Mouse (Mus musculus) right cerebral cortex, postnatal 36 days (tissue): ENCODE data around the gene Yrdc.

ENCODE experiments used
- DNase-seq, 2 experiments: peaks; one replicate each; pipeline ENCODE4 v3.0.0; 2022; ENCODE audit warnings: low spot score in 2 of 2, mixed read lengths in 1 of 2

Yrdc gene

DNA sequence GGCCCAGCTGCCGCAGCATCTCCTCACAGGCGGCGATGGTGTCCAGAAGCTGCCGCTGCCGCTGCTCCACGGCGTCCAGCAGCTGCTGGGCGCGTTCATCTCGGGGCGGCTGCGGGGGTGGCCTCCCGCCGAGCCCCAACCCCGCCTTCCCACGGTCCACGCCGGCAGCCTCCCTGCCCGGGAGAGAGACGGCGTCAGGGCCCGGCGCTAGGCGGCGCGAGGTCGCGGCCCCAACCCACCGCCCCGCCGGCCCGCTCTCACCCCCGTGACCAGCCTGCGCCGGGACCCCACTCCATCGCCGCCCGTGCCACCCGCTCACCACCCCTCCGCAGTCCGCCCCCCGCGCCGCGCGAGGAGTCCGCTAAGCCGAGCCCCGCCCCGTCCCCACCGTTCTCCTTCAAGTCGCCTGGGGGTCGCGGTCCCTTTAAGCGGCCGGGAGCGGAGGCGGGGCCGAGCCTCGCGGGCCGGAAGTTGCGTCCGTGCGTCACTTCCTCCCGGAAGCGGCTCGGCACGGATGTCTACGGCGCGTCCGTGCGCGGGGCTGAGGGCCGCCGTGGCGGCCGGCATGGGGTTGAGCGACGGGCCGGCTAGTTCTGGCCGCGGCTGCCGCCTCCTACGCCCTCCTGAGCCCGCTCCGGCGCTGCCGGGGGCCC, at the start of gene Yrdc:
Gene Yrdc, plus strand, starts transcription at position 419 of the 653 bp plus-strand sequence.
- peak; percentile 92 for DNase-seq

- DNase-seq: peak; percentile 72 to 83
Observed at GRCm38 (mm10) chr4:124801552-124802308, 48.7 kb upstream of the Yrdc start, which contains the start of gene Mtf1. TSS of gene Mtf1 (plus strand) at chr4:124802104.

GRCm38 (mm10) chr4:124802309-124803260, 47.9 kb upstream of the Yrdc start:
- peak; percentile 92 to 95 for DNase-seq

- no peak for DNase-seq
Observed at GRCm38 (mm10) chr4:124803406-124803805, 47.1 kb upstream of the Yrdc start.

DNA sequence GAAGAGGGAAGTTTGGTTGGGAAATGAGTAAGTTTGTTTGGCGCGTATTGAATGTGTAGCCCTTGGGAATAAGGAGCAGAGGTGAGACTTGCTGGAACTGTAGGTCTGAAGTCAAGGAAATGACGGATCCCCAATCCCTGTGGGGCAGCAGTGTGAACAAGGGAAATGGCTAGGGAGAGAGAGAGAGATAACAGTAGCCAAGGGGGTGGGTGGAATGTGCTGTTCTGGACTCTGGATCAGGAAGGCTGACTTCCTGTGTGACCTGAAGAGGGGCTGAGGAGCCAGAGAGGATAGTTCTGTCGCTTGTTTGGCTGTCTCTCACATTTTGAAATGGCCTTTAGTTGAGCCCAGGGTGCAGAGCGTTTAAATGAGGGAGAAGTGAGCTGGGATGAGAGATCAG, 42.0 kb upstream of the Yrdc start:
- DNase-seq: no peak

DNA sequence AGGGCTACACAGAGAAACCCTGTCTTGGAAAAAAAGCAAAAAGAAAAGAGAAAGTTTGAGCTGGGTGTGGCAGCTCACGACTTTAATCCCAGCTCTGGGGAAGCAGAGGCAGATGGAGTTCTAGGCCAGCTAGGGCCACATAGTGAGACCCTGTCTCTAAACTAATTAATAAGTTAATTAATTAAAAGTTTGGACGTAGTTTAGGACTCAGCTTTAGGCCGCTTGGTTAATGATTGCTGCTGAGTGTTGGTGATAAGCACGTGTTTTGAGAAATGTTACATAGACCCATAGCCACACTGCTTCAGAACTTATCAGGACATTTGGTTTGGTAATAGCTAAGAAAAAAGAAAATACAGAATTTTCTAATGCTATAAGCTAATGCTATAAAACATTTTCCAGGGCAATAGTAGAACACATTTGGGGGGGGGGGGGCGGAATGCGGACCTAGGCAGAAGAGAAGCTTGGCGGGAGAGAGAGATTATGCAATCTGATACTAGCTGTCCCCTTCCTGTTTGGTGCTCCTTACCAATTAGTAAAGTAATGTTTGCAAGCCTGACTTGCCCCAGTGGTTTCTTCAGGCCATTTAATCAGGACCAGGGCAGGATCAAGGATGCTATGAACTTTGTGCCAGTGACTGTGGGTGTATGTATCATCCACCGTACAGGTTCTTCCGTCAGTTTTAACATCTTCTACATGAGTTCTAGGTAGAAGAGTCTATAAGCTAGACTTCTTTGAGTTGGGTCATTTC, 41.2 kb upstream of the Yrdc start:
- DNase-seq: no peak

- no peak for DNase-seq
Observed at GRCm38 (mm10) chr4:124810056-124810455, 40.4 kb upstream of the Yrdc start.

GRCm38 (mm10) chr4:124811347-124811975, 39.0 kb upstream of the Yrdc start:
- DNase-seq: peak; percentile 59 to 61

DNA sequence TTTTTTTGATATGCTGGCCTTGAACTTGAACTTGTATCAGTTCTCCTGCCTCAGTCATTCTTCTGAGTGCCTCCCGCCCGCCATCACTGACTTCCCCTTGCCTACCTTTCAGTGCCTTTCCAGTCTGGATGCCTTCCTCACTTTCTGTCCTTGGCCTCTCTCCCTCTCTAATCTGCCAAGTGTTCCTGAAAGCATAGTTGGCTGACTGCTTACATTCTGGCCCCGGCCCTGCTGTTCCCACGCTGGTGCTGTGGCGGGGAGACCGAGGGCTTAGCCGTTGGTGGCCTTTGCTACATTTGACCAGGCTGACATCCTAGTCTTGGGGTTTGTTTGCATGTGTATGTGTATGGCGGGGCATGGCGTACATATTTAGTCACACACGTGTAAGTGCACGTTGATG, 34.6 kb upstream of the Yrdc start:
- DNase-seq: no peak

DNA sequence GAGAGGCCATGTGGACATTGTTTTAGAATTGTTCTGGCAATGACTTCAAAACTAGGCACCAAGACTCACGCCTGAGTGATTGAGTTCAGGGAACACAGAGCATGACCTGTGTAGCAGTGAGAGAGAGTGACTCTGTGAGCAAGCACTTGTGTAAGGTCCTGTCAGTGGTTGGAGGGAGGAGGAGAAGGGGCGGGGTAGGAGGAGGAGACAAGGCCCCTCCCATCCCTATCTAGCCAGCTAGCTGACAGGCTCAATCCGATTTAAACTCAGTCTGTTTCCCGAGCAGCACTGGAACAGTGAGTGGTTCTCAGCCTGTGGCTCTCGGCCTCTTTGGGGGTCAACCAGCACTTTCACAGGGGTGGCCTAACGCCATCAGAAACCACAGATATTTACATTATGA, 32.7 kb upstream of the Yrdc start:
- DNase-seq: no peak

- DNase-seq: no peak
Observed at GRCm38 (mm10) chr4:124818832-124819231, 31.6 kb upstream of the Yrdc start.

GRCm38 (mm10) chr4:124824967-124825366, 25.5 kb upstream of the Yrdc start:
- no peak for DNase-seq

GRCm38 (mm10) chr4:124825371-124825965, 25.0 kb upstream of the Yrdc start:
- no peak for DNase-seq

DNA sequence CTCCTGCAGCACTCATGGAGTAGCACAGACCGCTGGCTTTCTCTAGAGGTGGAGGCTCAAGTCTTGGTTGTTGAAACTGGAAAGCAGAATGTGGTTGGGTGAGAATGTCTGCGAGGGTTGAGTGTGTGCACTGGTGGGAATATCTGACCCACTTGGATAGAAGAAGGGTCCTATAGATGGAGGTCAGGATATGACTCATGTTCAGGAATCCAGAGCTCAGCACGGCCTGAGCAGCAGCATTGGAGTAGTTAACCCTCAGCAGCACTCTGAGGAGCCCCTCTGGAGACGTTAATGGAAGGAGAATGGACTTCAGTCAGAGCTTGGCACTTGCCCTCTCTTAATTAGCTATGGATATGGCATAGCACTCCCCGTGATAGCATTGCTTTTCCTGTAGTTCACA, 20.8 kb upstream of the Yrdc start:
- no peak for DNase-seq

DNA sequence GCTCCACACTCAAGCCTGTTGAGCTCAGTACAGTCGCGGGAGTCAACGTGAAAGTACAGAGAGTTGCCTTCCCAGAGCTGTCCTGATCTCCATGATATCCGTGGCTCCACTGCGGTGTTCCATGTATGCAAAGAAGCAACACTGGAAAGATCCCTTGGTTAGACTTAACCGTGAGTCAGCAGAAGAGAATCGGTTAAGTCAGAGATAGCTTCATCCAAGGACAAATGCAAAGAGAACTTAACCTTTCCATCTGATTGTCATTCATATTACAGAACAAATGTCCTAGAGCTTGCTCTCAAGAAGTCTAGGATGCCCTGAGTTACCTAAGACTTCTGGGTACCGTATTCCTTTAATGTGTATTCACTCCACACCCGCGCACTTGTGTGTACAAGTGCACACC, 17.7 kb upstream of the Yrdc start:
- DNase-seq: no peak

- DNase-seq: no peak
Observed at GRCm38 (mm10) chr4:124838035-124838700, 12.3 kb upstream of the Yrdc start.

- DNase-seq: no peak
Observed at GRCm38 (mm10) chr4:124840998-124841397, 9.5 kb upstream of the Yrdc start.

DNA sequence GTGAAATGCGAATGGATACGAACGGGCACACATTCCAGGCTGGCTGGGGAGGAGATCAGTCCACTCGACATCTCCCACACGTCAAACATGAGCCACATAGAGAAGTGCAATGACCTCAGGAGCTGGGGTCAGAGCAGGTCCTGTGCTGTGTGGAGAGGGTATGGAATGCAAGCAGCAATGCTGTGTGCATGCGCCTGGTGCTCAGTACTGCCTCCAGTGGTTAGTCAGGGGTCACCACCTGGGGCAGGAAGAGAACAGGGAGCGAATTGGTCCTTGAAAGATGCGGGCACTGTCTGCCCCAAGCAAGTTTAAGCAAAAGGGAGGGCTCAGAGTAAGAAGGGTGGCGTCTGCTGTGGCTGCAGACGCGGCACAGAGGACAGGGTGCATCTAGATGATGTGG, 7.0 kb upstream of the Yrdc start:
- no peak for DNase-seq

GRCm38 (mm10) chr4:124847573-124847972, 2.9 kb upstream of the Yrdc start:
- DNase-seq: peak; percentile 71 to 81
